Mouse (Mus musculus): Measurements from ENCODE around the gene Xntrpc. TPM values are rescaled to one million over a fixed set of nuclear protein-coding genes. Genes with fewer than 3 reads are reported as not detected.
A peak's percentile ranks its signal among the peaks of the same experiment; 100 is the strongest.

Gene Xntrpc
- polyA plus RNA-seq, 1 experiment from 2014 or later, result 2.0 TPM

DNA sequence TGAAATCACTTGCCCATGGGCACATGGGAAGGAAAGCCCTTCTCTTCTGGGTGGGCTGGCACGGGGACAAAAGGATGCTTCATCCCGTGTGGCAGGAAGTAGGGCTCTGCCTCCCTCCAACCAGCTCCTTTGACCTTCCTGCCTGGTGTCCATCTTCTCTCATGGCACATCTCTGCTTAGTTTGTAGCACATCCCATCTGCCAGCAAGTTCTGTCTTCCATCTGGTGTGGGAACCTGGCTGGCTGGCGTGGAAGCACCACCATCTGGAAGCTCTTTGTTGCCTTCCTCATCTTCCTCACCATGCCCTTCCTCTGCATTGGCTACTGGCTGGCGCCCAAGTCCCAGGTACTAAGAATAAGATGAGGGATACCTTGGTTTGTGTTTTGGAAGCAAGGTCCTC is 21.8 kb downstream of the Xntrpc start:
- Histone ChIP-seq H3K36me3 (peaks cover 80% of the 10 kb centered on the region), H3K4me3 (no peak overlapping the region), H3K9me3 (peaks cover 3% of the 10 kb centered on the region; the same call in 1 of the 2 replicates), H3K27ac (no peak overlapping the region), H3K27me3 (ENCODE audit: insufficient read depth, poor library complexity, severe bottlenecking) (no peaks in the 10 kb centered on the region), H3K4me1 (replicated peaks) (no peaks in the 10 kb centered on the region)
- no peak for DNase-seq (ENCODE audit: low spot score)
- WGBS, result 93% methylated on average over 4 of the region's 4 CpGs

DNA sequence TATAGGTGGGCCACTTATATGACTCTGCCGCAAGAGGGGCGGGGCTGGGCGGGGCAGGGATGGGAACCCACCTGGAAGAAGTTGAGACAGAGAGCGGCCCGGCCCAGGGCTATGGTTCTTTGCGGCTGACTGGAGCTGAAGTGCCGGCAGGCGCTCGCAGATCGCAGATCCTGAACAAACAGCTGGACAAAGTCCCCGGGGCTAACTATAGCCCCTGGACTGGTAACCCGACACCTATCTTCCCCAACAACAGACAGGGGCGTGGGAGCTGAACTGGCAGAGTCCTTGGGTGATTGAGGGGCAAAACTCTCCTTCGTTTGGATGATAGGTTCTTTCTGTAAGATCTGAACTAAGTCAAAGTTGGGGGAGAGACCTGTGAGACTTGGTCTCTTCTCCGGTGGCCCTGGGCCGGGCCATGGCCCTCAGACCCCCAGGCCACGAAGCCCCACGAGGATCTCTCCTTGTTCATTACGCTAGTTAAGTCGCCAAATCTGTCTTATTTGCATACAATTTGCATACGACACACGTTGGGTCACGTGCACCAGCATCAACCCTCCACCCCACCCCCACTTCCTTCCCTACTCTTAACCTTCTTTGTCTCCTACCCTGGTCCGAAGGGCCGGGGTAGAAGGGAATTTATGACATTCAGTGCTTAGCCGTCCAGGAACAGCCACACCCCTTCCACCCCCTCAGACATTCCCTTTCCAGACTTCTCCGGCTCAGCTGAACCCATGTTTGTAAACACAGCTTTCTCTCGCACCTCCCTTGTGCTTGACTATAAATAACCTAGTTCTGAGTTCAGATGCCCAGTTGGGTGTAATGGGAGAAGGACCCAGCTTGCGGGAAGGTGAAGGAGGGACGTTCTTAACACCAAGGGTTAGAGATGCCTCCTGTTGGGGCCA is 34.5 kb downstream of the Xntrpc start:
- H3K4me1 ChIP-seq (replicated peaks), result peaks cover 48% of the 10 kb centered on the region
- no peaks in the 10 kb centered on the region for H3K9me3 ChIP-seq
- H3K36me3 ChIP-seq, result peaks cover 12% of the 10 kb centered on the region; the same call in 1 of the 2 replicates
- peak overlapping the region; percentile 82 for H3K27ac ChIP-seq
- H3K4me3 ChIP-seq, result peak overlapping the region; percentile 48
- peak; percentile 66 for DNase-seq (ENCODE audit: low spot score)
- 4% methylated on average over 30 of the region's 30 CpGs for WGBS
- peaks cover 11% of the 10 kb centered on the region for H3K27me3 ChIP-seq (ENCODE audit: insufficient read depth, poor library complexity, severe bottlenecking)

DNA sequence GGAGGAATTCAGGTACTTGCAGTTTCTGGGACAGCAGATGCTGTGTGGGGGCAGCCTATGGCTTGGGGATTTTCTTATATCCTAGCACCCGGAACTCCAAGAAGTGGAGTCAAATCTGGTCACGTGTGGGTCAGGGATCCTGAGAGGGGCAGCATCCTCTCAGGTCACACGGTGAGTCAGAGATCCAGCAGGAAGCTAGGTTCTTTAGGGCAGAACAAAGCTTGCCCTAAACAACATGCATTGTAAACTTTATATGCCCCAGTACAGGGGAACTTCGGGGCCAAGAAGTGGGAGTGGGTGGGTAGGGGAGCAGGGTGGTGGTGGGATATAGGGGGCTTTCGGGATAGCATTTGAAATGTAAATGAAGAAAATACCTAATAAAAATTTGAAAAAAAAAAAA is 35.4 kb downstream of the Xntrpc start:
- Histone ChIP-seq H3K27ac (peak overlapping the region; percentile 82), H3K4me1 (replicated peaks) (peaks cover 48% of the 10 kb centered on the region), H3K9me3 (no peaks in the 10 kb centered on the region), H3K36me3 (peaks cover 4% of the 10 kb centered on the region; the same call in 1 of the 2 replicates), H3K27me3 (ENCODE audit: insufficient read depth, poor library complexity, severe bottlenecking) (peaks cover 11% of the 10 kb centered on the region), H3K4me3 (0 out of 2 replicates have a peak overlapping the region, but pooled peaks have one; percentile 48)
- WGBS, result 66% methylated on average over 5 of the region's 5 CpGs
- no peak for DNase-seq (ENCODE audit: low spot score)

DNA sequence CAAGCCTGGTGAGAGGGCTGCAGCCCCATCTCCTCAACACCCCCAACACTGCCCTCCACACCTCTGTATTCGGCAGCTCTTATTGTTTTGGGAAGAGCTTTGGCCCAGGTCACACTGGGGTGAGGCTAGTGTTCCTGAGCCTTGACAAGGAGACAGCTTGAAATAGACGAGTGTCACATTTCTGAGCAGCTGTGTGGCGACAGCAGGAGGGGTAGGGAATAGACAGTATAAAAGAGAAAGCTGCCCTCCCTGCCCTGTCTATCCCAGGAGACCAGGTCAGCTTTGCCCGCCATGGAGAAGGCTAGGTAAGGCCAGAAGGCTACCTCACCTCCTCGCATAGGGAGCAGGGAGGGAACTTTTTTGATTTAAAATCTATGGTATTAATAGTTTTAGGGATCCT is 36.0 kb downstream of the Xntrpc start, which contains the start of gene Art1:
TSS of gene Art1 (plus strand) at position 257 of the 400 bp plus-strand sequence.
- 26% methylated on average over 5 of the region's 5 CpGs for WGBS
- peak within 1 kb of the TSS; percentile 82 for H3K27ac ChIP-seq
- H3K4me3 ChIP-seq, result peak within 1 kb of the TSS; percentile 48; the same call in 1 of the 2 replicates
- H3K27me3 ChIP-seq (ENCODE audit: insufficient read depth, poor library complexity, severe bottlenecking), result peaks cover 11% of the 10 kb centered on the region
- 0 out of 2 replicates have a peak, but pooled peaks cover 2% of the 10 kb centered on the region for H3K36me3 ChIP-seq
- H3K4me1 ChIP-seq (replicated peaks), result peaks cover 49% of the 10 kb centered on the region
- H3K9me3 ChIP-seq, result no peaks in the 10 kb centered on the region
- peak; percentile 32 for DNase-seq (ENCODE audit: low spot score)

DNA sequence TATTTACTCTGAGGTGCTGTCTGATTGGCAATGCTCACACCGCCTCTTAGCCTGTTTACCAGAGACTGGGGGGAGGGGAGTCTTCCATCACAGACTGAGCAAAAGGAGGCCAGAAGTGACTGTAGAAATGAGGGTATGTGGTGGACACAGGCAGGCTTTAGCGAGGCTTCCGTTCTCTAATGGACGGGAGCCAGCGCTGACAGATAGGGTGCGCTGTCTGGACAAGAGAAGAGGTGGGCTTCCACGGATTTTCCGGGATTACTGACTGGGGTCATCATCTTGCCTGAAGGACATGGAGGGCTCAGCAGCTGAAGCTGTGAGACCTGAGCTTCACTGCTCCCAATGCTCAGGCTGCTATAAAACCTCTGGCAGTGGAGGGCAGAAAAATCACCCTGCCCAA is 36.7 kb downstream of the Xntrpc start:
- H3K27me3 ChIP-seq (ENCODE audit: insufficient read depth, poor library complexity, severe bottlenecking), result peaks cover 11% of the 10 kb centered on the region
- WGBS, result 50% methylated on average over 8 of the region's 8 CpGs
- no peak for DNase-seq (ENCODE audit: low spot score)
- H3K27ac ChIP-seq, result peak overlapping the region; percentile 70
- H3K4me1 ChIP-seq (replicated peaks), result peaks cover 56% of the 10 kb centered on the region
- H3K36me3 ChIP-seq, result no peaks in the 10 kb centered on the region
- no peak overlapping the region for H3K4me3 ChIP-seq
- H3K9me3 ChIP-seq, result no peaks in the 10 kb centered on the region

DNA sequence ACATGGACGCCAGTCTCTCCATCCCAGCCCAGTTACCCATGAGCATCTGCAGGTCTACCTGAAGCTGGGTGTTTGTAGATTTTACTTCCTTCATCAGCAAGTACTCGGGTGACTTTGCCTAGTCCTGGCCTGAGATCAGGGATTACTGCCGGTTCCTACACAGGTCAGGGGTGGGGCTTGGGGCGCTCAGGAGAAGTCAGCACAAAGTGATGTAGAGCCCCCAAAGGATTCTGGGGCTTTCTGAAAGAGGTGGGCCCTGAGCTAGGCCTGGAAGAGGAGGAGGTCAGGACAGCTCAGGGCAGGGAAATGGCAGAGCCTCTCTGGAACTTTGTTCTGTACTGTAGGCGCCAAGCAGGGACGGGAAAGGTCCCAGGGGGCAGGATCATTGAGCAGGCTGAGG is 37.2 kb downstream of the Xntrpc start:
- Histone ChIP-seq H3K27me3 (ENCODE audit: insufficient read depth, poor library complexity, severe bottlenecking) (peaks cover 15% of the 10 kb centered on the region), H3K4me1 (replicated peaks) (peaks cover 59% of the 10 kb centered on the region), H3K4me3 (no peak overlapping the region), H3K27ac (peak overlapping the region; percentile 70), H3K9me3 (no peaks in the 10 kb centered on the region), H3K36me3 (no peaks in the 10 kb centered on the region)
- no peak for DNase-seq (ENCODE audit: low spot score)
- 46% methylated on average over 6 of the region's 6 CpGs for WGBS

DNA sequence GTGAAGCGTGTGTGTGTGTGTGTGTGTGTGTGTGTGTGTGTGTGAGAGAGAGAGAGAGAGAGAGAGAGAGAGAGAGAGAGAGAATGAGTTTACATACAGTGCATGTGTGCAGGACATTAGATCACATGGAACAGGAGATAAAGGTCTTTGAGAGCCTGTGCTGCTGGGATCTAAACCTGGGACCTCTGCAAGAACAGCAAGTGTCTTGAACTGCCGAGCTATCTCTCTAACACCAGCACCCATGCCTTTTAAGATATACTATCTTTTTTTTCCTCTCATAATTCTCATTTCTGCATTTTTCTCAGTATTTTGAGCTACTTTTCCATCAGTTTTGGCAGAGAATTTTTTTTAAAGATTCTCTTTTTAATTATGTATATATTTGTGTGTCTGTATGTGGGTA is 38.0 kb downstream of the Xntrpc start:
- Histone ChIP-seq H3K27me3 (ENCODE audit: insufficient read depth, poor library complexity, severe bottlenecking) (peaks cover 10% of the 10 kb centered on the region), H3K4me1 (replicated peaks) (peaks cover 59% of the 10 kb centered on the region), H3K27ac (no peak overlapping the region), H3K36me3 (no peaks in the 10 kb centered on the region), H3K9me3 (no peaks in the 10 kb centered on the region), H3K4me3 (no peak overlapping the region)
- no peak for DNase-seq (ENCODE audit: low spot score)
- WGBS, result 83% methylated on average over 2 of the region's 2 CpGs

DNA sequence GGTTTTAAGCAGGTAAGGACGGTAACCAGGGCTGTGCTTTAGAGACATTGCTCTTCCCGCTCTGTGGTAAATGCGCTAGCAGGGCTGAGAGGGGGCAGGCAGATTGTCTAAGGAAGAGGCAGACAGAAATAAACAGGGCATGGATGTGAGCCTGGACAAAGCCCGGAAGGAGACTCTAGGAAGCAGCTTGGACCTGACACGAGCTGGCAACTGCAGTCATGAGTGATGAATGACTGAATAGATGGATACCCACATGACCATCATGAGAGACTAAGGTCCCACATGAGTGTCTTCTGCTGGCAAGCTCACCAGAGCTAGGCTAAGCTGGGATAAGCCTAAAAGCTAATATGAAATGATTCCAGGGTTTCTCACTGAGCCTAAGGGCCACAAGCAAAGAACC is 38.6 kb downstream of the Xntrpc start:
- Histone ChIP-seq H3K4me3 (no peak overlapping the region), H3K4me1 (replicated peaks) (peaks cover 56% of the 10 kb centered on the region), H3K27me3 (ENCODE audit: insufficient read depth, poor library complexity, severe bottlenecking) (peaks cover 4% of the 10 kb centered on the region), H3K36me3 (no peaks in the 10 kb centered on the region), H3K27ac (no peak overlapping the region), H3K9me3 (no peaks in the 10 kb centered on the region)
- WGBS, result 74% methylated on average over 5 of the region's 5 CpGs
- DNase-seq (ENCODE audit: low spot score), result no peak

DNA sequence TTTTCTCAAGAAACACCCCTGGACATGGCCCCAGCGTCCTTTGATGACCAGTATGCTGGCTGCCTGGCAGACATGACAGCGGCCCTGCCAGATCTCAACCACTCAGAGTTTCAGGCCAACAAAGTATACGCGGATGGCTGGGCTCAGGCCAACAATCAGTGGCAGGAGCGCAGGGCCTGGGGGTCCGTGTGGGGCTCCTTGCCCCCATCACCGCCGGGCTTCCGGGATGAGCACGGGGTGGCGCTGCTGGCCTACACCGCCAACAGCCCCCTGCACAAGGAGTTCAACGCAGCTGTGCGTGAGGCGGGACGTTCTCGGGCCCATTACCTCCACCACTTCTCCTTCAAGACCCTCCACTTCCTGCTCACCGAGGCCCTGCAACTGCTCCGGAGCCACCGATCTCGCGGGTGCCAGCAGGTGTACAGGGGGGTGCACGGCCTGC is 41.2 kb downstream of the Xntrpc start:
- H3K36me3 ChIP-seq, result no peaks in the 10 kb centered on the region
- WGBS, result 16% methylated on average over 23 of the region's 23 CpGs
- peak; percentile 44 for DNase-seq (ENCODE audit: low spot score)
- no peaks in the 10 kb centered on the region for H3K9me3 ChIP-seq
- H3K4me1 ChIP-seq (replicated peaks), result peaks cover 31% of the 10 kb centered on the region
- peaks cover 4% of the 10 kb centered on the region for H3K27me3 ChIP-seq (ENCODE audit: insufficient read depth, poor library complexity, severe bottlenecking)
- peak overlapping the region; percentile 44 for H3K4me3 ChIP-seq
- H3K27ac ChIP-seq, result peak overlapping the region; percentile 64; the same call in 1 of the 2 replicates

DNA sequence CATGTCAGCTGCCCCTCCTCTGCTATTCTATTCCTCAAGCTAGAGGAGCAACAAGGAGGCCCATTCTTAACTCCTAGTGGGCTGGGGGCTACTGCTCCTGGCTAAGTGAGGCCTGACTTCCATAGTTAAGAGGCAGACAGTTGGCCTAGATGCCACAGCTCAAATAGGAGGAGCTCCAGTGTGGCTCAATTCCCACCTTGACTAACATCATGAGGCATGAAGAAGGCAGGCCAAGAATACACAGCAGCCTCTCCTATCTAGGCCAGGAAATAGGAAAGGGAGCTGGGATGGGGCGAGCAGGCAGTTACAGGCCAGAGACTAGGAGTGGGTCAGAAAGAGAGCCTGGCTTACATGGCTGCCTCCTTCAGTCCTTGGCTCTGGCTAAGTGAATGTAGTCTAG is 42.7 kb downstream of the Xntrpc start:
- 93% methylated on average over 1 of the region's 1 CpGs for WGBS
- H3K9me3 ChIP-seq, result no peaks in the 10 kb centered on the region
- no peaks in the 10 kb centered on the region for H3K36me3 ChIP-seq
- H3K4me3 ChIP-seq, result no peak overlapping the region
- peaks cover 17% of the 10 kb centered on the region for H3K4me1 ChIP-seq (replicated peaks)
- H3K27me3 ChIP-seq (ENCODE audit: insufficient read depth, poor library complexity, severe bottlenecking), result peaks cover 4% of the 10 kb centered on the region; the same call in 1 of the 2 replicates
- no peak for DNase-seq (ENCODE audit: low spot score)
- no peak overlapping the region for H3K27ac ChIP-seq

DNA sequence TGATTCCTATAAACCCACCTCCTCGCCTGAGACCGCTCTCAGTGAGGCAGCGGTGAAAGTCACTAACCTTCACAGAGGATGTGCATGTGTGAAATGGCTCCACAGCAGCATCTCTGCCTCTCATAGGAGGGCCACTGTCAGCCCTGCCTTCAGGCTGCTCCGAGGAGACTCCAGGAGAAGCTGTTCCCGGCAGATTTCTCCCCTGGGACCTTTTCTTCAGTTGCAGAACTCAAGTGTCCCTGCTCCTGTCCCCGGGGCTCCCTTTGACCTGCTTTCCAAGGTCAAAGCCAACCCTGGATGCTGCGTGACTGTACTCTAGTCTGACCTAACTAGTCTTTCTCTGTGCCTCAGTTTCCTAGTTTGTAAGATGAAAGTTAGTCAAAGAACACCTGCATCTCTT is 43.7 kb downstream of the Xntrpc start, which contains the start of gene Art5:
TSS of gene Art5 (minus strand) at position 319 of the 400 bp plus-strand sequence.
- Histone ChIP-seq H3K36me3 (no peaks in the 10 kb centered on the region), H3K27ac (no peak within 1 kb of the TSS), H3K27me3 (ENCODE audit: insufficient read depth, poor library complexity, severe bottlenecking) (peaks cover 4% of the 10 kb centered on the region; the same call in 1 of the 2 replicates), H3K4me1 (replicated peaks) (peaks cover 14% of the 10 kb centered on the region), H3K9me3 (no peaks in the 10 kb centered on the region), H3K4me3 (no peak within 1 kb of the TSS)
- 83% methylated on average over 7 of the region's 7 CpGs for WGBS
- no peak for DNase-seq (ENCODE audit: low spot score)

DNA sequence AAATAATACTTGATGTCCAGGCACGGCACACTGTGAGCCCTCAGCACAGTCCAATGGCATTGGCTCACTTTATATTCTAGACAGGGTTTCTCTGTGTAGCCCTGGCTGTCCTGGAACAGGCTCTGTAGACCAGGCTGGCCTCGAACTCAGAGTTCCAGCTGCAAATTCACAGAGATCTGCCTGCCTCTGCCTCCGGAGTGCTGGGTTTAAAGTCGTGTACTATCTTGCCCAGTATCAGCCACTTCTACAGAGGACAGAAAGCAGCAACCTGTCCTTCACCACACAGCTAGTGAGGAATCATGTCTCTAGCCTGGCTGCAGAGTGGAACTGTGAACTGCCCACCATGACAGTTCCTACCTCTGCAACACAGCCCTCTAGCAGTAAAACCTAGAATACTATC is 44.2 kb downstream of the Xntrpc start:
- H3K4me1 ChIP-seq (replicated peaks), result peaks cover 11% of the 10 kb centered on the region
- H3K27me3 ChIP-seq (ENCODE audit: insufficient read depth, poor library complexity, severe bottlenecking), result peaks cover 4% of the 10 kb centered on the region; the same call in 1 of the 2 replicates
- no peak overlapping the region for H3K27ac ChIP-seq
- H3K9me3 ChIP-seq, result no peaks in the 10 kb centered on the region
- no peaks in the 10 kb centered on the region for H3K36me3 ChIP-seq
- H3K4me3 ChIP-seq, result no peak overlapping the region
- 91% methylated on average over 4 of the region's 4 CpGs for WGBS
- no peak for DNase-seq (ENCODE audit: low spot score)

DNA sequence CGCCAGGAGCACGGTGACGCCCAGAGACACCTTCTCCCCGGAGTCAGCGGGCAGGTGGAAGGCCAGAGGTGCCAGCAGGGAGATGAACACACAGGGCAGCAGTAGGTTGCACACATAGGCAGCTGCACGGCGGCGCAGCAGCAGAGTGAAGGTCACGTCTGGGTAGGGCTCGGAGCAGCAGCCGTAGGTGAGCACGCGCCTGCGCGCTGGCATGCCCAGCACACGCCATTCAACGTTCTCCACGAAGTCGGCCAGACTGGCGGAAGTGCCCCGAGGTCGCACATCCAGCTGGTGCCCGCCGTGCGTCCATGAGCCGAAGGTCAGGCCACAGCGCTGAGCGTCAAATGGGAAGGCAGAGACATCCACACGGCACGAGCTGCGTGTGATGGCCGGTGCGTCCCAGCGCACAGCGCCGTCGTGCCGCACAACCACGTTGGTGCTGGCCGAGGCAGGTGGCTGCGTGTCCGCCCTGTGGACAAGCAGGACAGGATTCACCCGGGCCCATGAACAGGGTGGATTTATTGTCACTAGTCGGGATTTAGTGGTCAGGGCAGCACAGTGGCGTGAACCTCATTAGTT is 47.7 kb downstream of the Xntrpc start:
- Histone ChIP-seq H3K27me3 (ENCODE audit: insufficient read depth, poor library complexity, severe bottlenecking) (no peaks in the 10 kb centered on the region), H3K27ac (no peak overlapping the region), H3K9me3 (no peaks in the 10 kb centered on the region), H3K4me3 (no peak overlapping the region), H3K36me3 (peaks cover 4% of the 10 kb centered on the region), H3K4me1 (replicated peaks) (no peaks in the 10 kb centered on the region)
- no peak for DNase-seq (ENCODE audit: low spot score)
- WGBS, result 82% methylated on average over 45 of the region's 45 CpGs
